Mouse (Mus musculus): ENCODE measurements around the gene Stoml2. TPM values are rescaled to one million over a fixed set of nuclear protein-coding genes. Genes with fewer than 3 reads are reported as not detected.

Stoml2 gene
- total RNA-seq, 4 experiments from 2014 or later, result 97.3 to 121 (median 114) TPM

- DNase-seq (ENCODE audit: low spot score in 2 of 2), result peak in 1 of 2 experiments; percentile 58
Observed at GRCm38 (mm10) chr4:43038567-43039495, 7.3 kb upstream of the Stoml2 start.

- DNase-seq (ENCODE audit: low spot score in 2 of 2), result peak in 1 of 2 experiments; percentile 1
Observed at GRCm38 (mm10) chr4:43037860-43038566, 6.5 kb upstream of the Stoml2 start.

- DNase-seq (ENCODE audit: low spot score in 2 of 2), result no peak
Observed at GRCm38 (mm10) chr4:43036356-43036755, 4.8 kb upstream of the Stoml2 start.

- no peak for DNase-seq (ENCODE audit: low spot score in 2 of 2)
Observed at GRCm38 (mm10) chr4:43035851-43036250, 4.3 kb upstream of the Stoml2 start.

GRCm38 (mm10) chr4:43033481-43033880, 2.0 kb upstream of the Stoml2 start:
- DNase-seq (ENCODE audit: low spot score in 2 of 2), result no peak

GRCm38 (mm10) chr4:43032501-43032900, 991 bp upstream of the Stoml2 start:
- no peak for DNase-seq (ENCODE audit: low spot score in 2 of 2)

- DNase-seq (ENCODE audit: low spot score in 2 of 2), result peak in 1 of 2 experiments; percentile 51
Observed at GRCm38 (mm10) chr4:43030780-43031230, 705 bp downstream of the Stoml2 start.

GRCm38 (mm10) chr4:43030352-43030751, 1.2 kb downstream of the Stoml2 start:
- no peak for DNase-seq (ENCODE audit: low spot score in 2 of 2)

GRCm38 (mm10) chr4:43029749-43030148, 1.8 kb downstream of the Stoml2 start:
- DNase-seq (ENCODE audit: low spot score in 2 of 2), result no peak

GRCm38 (mm10) chr4:43029121-43029520, 2.4 kb downstream of the Stoml2 start:
- no peak for DNase-seq (ENCODE audit: low spot score in 2 of 2)

GRCm38 (mm10) chr4:43025084-43025960, 6.2 kb downstream of the Stoml2 start, which contains the start of gene Pigo:
TSS of gene Pigo (minus strand) at chr4:43025819.
- DNase-seq (ENCODE audit: low spot score in 2 of 2), result peak; percentile 92 to 95

GRCm38 (mm10) chr4:43024673-43025072, 6.8 kb downstream of the Stoml2 start:
- no peak for DNase-seq (ENCODE audit: low spot score in 2 of 2)

- no peak for DNase-seq (ENCODE audit: low spot score in 2 of 2)
Observed at GRCm38 (mm10) chr4:43021341-43021740, 10.2 kb downstream of the Stoml2 start.

- DNase-seq (ENCODE audit: low spot score in 2 of 2), result no peak
Observed at GRCm38 (mm10) chr4:43020876-43021275, 10.6 kb downstream of the Stoml2 start.

GRCm38 (mm10) chr4:43019641-43020465, 11.7 kb downstream of the Stoml2 start:
- no peak for DNase-seq (ENCODE audit: low spot score in 2 of 2)

GRCm38 (mm10) chr4:43019176-43019575, 12.3 kb downstream of the Stoml2 start:
- no peak for DNase-seq (ENCODE audit: low spot score in 2 of 2)

- no peak for DNase-seq (ENCODE audit: low spot score in 2 of 2)
Observed at GRCm38 (mm10) chr4:43018156-43018555, 13.4 kb downstream of the Stoml2 start.

- no peak for DNase-seq (ENCODE audit: low spot score in 2 of 2)
Observed at GRCm38 (mm10) chr4:43012091-43012490, 19.4 kb downstream of the Stoml2 start.

- peak; percentile 70 for DNase-seq (ENCODE audit: low spot score in 2 of 2)
Observed at GRCm38 (mm10) chr4:43010161-43011038, 21.1 kb downstream of the Stoml2 start, which contains the start of gene Fancg. TSS of gene Fancg (minus strand) at chr4:43010506.
